Mouse (Mus musculus) thymus, adult 2 months (tissue): ENCODE data around the gene Adamts18.

Experiments
- CTCF ChIP-seq: fragments of 200-500 bp; IDR thresholded peaks from 2 replicates; pipeline ENCODE4 v1.5.1; 2012; ENCODE audit warnings: mild to moderate bottlenecking, control low read depth, low read length, moderate library complexity, borderline replicate concordance; ENCODE audit not compliant: control insufficient read depth, poor library complexity, insufficient read depth; ENCODE audit errors: extremely low read depth
- POLR2A ChIP-seq: fragments of 200-500 bp; IDR thresholded peaks from 2 replicates; pipeline ENCODE4 v1.6.1; 2012; ENCODE audit warnings: mild to moderate bottlenecking, low read length, control low read depth, moderate library complexity; ENCODE audit not compliant: control insufficient read depth, poor library complexity, insufficient read depth; ENCODE audit errors: extremely low read depth

DNA sequence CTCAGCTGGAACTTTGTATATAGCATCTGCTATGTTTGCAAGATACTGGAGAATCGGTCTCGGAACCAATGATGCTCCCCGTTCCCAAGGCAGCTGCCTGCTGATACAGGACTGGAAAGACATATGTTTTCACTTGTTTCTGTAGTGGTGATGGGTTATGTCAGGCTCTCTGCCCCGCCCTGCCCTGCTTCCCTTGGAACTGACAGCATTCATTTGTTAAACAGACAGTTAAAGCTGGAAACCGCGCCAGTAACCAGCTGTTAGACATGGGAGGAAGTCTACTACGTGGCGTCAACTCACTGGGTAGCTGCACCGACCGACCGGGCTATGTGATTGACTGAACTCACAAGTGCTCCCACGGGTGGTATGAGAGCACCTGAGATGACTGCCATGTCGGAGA, 56.7 kb downstream of the Adamts18 start:
- TF ChIP-seq POLR2A (no peak), CTCF (no peak)
